Mouse (Mus musculus): ENCODE data around the gene Adam12.

- no peak for TF ChIP-seq POLR2A (IDR thresholded peaks at IDR 0.05; ENCODE audit: low read depth, low read length)
- TF ChIP-seq CTCF (IDR thresholded peaks at IDR 0.05; ENCODE audit: extremely low read depth, insufficient read length, insufficient replicate concordance, low read depth, low read length): no peak
Measured at GRCm38 (mm10) chr7:134110116-134110515, 121.8 kb downstream of the Adam12 start.
